Mouse (Mus musculus): Measurements from ENCODE around the gene Slc16a13.

GRCm38 (mm10) chr11:70207283-70207682 lies 13.6 kb downstream of the Slc16a13 start:
- TF ChIP-seq CTCF (IDR thresholded peaks at IDR 0.05; ENCODE audit: low read depth) (no peak), EP300 (IDR thresholded peaks at IDR 0.05; ENCODE audit: low read depth) (no peak)

All from liver, postnatal 0 days (tissue).